Mouse (Mus musculus) E14TG2a.4 (cell line): ENCODE measurements around the gene Higd1c.

Experiments used
- H3K27me3 ChIP-seq: 2 replicates; pipeline ENCODE4 v1.6.1; 2014; ENCODE audit warnings: low read length, control low read depth; ENCODE audit not compliant: insufficient read depth
- H3K36me3 ChIP-seq: 2 replicates; pipeline ENCODE4 v1.6.1; 2014; ENCODE audit warnings: low read length, control low read depth; ENCODE audit not compliant: insufficient read depth
- H3K4me1 ChIP-seq: replicated peaks from 2 replicates; pipeline ENCODE4 v1.6.1; 2014; ENCODE audit warnings: low read depth, low read length, control low read depth
- H3K4me3 ChIP-seq: replicated peaks from 2 replicates; pipeline ENCODE4 v1.5.1; 2014; ENCODE audit warnings: mild to moderate bottlenecking, low read length
- H3K9me3 ChIP-seq: 2 replicates; pipeline ENCODE4 v1.6.1; 2014; ENCODE audit warnings: low read length, control low read depth
- CTCF ChIP-seq: conservative IDR thresholded peaks from 2 replicates; pipeline ENCODE4 v1.5.1; 2014; ENCODE audit warnings: low read length
- NANOG ChIP-seq: IDR thresholded peaks from 2 replicates; pipeline ENCODE4 v1.6.1; 2014; ENCODE audit warnings: borderline replicate concordance, low read length, mixed read lengths
- POU5F1 ChIP-seq: IDR thresholded peaks from 2 replicates; pipeline ENCODE4 v1.6.1; 2014; ENCODE audit warnings: low read length, borderline replicate concordance

The Higd1c gene

DNA sequence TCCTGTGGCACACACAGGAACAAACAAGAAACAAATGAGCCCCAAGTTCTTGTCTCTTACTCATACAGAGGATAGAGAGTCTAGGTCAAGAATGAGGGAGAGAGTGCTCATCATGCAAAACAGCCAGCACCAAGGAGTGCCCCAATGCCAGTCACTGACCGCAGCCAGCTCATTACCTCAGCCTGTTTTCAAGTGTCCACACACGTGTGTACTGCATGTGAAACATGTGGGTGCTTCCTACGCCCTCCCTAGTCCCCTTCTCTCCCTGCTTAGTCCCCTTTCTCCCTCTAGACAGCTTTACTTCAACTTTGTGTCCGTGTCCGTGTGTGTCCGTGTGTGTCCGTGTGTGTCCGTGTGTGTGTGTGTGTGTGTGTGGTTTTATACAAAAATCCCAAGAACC, 15.3 kb downstream of the Higd1c start:
- no peak for TF ChIP-seq NANOG
- TF ChIP-seq POU5F1: no peak
- Histone ChIP-seq H3K36me3 (no peaks in the 10 kb centered on the region), H3K27me3 (0 out of 2 replicates have a peak, but pooled peaks cover 5% of the 10 kb centered on the region), H3K4me1 (0 out of 2 replicates have a peak, but pooled peaks cover 3% of the 10 kb centered on the region), H3K4me3 (no peak overlapping the region), H3K9me3 (no peaks in the 10 kb centered on the region)

DNA sequence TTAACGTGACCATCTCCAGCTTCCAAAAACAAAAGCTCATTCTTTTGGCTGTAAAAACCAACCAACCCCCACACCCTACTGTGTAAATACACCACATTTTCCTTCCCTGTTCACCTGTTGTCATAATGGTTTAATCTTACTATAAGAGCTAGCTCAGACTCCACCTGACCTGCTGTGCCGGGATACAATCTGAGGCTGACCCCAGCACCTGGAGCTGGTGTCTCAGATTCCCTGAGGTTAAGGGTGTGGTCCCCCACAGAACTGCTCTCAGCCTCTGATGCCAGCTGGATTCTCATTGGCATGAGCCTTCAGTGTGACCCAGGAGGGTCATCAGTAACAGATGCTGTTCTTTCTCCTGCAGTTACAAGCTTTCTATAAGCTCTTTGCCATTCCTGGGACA, 15.8 kb downstream of the Higd1c start:
- no peaks in the 10 kb centered on the region for H3K9me3 ChIP-seq

DNA sequence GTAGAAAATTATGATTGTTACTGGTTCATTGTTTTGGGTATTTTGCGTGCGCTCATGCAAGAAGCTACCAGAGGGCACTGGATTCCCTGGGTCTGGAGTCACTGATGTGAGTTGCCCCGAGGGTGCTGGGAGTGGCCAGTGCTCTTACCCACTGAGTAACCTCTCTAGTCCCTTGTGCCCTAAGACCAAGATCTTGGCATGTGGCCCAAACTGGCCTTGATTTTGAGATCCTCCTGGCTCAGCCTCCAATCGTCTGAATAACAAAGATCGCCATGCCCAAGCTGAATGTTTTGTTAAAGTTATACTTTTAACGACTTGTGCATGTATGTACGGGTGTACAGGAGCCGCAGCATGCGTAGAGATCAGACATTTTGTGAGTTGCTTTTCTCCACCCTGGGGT, 21.4 kb downstream of the Higd1c start:
- Histone ChIP-seq H3K9me3 (no peaks in the 10 kb centered on the region), H3K36me3 (no peaks in the 10 kb centered on the region), H3K4me3 (no peak overlapping the region), H3K4me1 (no peaks in the 10 kb centered on the region), H3K27me3 (no peaks in the 10 kb centered on the region)
- TF ChIP-seq CTCF (no peak), NANOG (no peak), POU5F1 (no peak)

More for the DNA sequence above, 15.8 kb downstream of the Higd1c start:
- TF ChIP-seq POU5F1: no peak
- no peaks in the 10 kb centered on the region for H3K36me3 ChIP-seq
- H3K4me1 ChIP-seq: no peaks in the 10 kb centered on the region
- H3K4me3 ChIP-seq: no peak overlapping the region
- 0 out of 2 replicates have a peak, but pooled peaks cover 5% of the 10 kb centered on the region for H3K27me3 ChIP-seq

DNA sequence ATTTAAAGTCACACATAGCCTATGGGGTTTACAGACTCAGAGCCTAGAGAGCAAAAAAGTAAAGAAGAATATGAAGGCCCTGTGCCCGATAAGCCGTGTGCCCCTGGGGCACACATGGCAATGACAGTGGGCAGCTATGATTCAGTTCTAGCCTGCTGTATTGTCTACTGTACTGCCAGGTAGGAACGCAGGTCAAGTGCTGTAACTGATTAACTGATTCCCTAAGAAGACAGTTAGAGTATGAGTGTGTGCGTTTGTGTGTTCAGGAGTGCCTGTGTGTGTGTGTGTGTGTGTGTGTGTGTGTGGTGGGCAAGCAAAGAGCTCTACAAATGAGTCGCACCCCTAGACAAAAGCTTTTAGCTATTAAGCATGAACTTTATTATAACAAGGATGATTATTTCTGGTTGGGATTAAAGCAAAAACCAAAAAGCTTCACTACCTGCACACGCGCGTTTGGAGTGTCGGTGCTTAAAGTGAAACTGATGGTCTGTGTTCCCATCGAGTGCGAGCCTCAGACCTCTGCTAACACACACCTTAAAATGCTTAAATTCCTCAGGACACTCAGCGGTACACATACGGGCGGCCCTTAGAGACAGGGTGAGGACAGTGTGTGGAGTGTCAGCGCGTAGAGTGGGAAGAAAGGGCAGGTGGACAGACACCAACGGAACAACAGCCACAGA, 23.3 kb downstream of the Higd1c start:
- TF ChIP-seq CTCF (no peak), NANOG (no peak), POU5F1 (no peak)
- H3K4me1 ChIP-seq: peaks cover 12% of the 10 kb centered on the region
- no peaks in the 10 kb centered on the region for H3K9me3 ChIP-seq
- H3K4me3 ChIP-seq: no peak overlapping the region
- H3K36me3 ChIP-seq: no peaks in the 10 kb centered on the region
- no peaks in the 10 kb centered on the region for H3K27me3 ChIP-seq

DNA sequence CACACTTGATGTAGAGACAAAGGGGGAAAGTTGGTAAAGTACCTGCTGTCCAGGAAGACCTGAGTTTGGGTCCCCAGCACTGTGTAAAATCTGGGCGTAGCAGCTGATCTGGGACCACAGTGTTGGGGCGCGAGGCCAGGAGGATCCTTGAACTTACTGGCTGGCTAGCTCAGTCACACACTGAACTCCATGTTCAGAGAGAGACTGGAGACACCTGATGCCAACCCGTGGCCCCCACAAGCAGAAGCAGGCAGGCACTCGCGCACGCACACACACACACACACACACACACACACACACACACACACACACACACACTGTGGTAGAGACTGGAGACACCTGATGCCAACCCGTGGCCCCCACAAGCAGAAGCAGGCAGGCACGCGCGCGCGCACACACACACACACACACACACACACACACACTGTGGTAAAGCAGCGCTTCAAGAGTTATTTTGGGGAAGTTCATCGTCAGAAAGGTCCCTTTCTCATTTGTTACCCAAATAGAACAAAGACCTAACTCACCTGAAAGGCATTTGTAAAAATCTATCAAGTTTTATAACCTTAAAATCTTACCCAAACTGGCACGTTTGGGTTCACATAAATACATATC, 24.0 kb downstream of the Higd1c start:
- TF ChIP-seq POU5F1 (no peak), NANOG (no peak), CTCF (no peak)
- H3K27me3 ChIP-seq: no peaks in the 10 kb centered on the region
- H3K9me3 ChIP-seq: no peaks in the 10 kb centered on the region
- peaks cover 18% of the 10 kb centered on the region for H3K4me1 ChIP-seq
- peaks cover 5% of the 10 kb centered on the region; the same call in 1 of the 2 replicates for H3K36me3 ChIP-seq
- H3K4me3 ChIP-seq: no peak overlapping the region

DNA sequence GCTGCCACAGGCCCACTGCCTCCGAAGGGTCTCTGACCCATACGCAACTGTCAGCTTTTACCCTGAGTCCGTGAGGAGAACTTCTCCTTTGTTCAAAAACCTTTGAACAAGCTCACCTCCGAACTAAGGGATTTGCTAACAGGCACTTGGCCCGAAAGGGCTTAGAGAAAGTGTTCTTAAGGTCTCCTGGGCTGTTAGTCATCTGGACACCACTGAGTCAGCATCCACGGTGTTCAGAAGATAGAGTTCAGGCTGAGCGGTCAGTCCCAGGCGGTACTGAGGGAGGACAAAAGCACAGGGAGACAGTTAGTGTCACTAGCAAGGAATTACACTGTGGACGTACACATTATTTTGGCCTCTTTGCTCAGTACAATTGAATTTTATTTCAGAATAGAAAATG, 24.5 kb downstream of the Higd1c start:
- H3K4me3 ChIP-seq: no peak overlapping the region
- H3K4me1 ChIP-seq: peaks cover 24% of the 10 kb centered on the region
- H3K36me3 ChIP-seq: peaks cover 10% of the 10 kb centered on the region
- no peaks in the 10 kb centered on the region for H3K27me3 ChIP-seq
- no peak for TF ChIP-seq NANOG
- TF ChIP-seq POU5F1: no peak
- TF ChIP-seq CTCF: no peak
- no peaks in the 10 kb centered on the region for H3K9me3 ChIP-seq

DNA sequence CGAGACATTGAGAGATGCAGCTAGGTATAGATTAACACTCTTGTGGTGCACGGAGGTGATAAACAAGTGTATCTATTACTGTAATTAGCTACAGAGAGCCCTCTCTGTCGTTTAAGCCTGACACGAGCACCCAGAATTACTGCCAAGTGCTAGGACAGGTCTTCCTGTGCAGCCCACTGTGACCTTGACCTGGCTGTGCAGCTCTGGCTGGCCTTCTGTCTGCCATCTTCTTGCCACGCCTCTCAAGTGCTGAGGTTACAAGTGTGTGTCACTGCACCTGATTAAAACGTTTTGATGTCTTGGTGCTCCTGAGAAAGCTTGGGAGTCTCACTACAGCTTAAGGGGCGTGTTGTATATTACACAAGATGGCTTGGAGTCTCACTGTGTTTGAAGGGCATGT, 26.7 kb downstream of the Higd1c start:
- Histone ChIP-seq H3K27me3 (no peaks in the 10 kb centered on the region), H3K4me1 (peaks cover 29% of the 10 kb centered on the region), H3K4me3 (no peak overlapping the region), H3K36me3 (peaks cover 29% of the 10 kb centered on the region), H3K9me3 (peaks cover 4% of the 10 kb centered on the region)
- TF ChIP-seq NANOG (no peak), CTCF (no peak), POU5F1 (no peak)

DNA sequence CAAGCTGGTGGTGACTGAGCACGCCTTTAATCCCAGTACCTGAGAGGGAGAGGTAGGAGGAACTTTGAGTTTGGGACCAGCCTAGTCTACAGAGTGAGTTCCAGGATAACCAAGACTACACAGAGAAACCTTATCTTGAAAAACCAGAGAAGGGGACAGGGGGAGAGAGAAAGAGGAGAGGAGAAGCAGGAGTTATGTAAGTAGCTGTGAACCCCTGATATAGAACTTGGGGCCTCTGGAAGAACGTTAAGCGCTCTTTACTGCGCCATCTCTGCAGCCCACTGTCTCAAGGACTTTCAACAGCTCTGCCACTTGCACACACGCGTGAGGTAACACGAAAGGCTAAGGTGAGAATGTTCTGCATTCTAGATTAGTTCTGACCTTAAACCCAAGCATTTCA, 27.3 kb downstream of the Higd1c start:
- peaks cover 7% of the 10 kb centered on the region for H3K9me3 ChIP-seq
- peaks cover 34% of the 10 kb centered on the region for H3K36me3 ChIP-seq
- TF ChIP-seq POU5F1 (no peak), NANOG (no peak), CTCF (no peak)
- H3K4me3 ChIP-seq: no peak overlapping the region
- peaks cover 29% of the 10 kb centered on the region for H3K4me1 ChIP-seq
- H3K27me3 ChIP-seq: no peaks in the 10 kb centered on the region

DNA sequence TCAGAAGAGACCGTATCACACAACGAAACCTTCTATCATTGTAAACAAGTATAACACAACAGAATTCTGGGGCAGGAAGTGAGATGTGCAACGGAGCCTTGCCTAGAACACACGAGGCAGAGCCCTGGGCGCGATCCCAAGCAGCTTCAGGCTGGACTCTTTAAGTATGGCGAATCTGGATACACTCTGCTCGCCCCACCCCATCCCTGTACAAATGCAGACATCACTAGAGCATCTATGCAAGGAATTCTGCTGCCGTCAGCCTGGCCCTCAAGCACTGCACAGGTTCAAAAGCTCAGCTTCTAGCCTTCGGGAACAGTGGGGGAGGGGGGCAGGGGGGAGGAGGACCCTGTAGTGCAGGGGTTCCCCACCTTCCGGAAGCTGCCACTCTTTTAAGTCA, 28.7 kb downstream of the Higd1c start:
- Histone ChIP-seq H3K4me3 (no peak overlapping the region), H3K27me3 (no peaks in the 10 kb centered on the region), H3K9me3 (peaks cover 12% of the 10 kb centered on the region), H3K36me3 (peaks cover 48% of the 10 kb centered on the region), H3K4me1 (peaks cover 29% of the 10 kb centered on the region)
- TF ChIP-seq CTCF (no peak), POU5F1 (no peak), NANOG (no peak)
